Mouse (Mus musculus) 3134 (cell line): ENCODE results near the gene Grrp1.
"Not testable (repeated sequence)": the region's sequence is repeated elsewhere in the genome, so short reads cannot be mapped to it uniquely, and the experiment has no call there.

Experiments
- DNase-seq: peaks from one replicate; pipeline ENCODE4 v3.0.0-alpha.2; 2011; ENCODE audit warnings: low spot score; ENCODE audit not compliant: insufficient read length; ENCODE audit errors: extremely low read depth

The Grrp1 gene

DNA sequence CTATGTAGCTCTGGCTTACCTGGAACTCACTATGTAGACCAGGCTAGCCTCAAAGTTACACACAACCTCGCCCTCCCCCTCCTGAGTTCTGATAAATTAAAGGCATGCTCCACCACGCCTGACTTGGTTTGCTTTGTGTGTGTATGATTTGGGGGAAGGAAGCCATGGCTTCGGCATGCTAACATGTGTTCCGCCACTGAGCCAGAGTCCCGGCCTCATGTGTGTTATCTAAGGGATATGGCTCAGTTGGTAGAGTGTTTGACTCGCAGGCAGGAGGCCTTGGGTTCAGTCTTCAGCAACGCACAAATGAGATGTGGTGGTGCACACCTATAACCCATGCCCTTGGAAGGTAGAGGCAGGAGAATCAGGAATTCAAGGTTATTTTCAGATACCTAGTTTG, 18.1 kb upstream of the Grrp1 start:
- no peak for DNase-seq

DNA sequence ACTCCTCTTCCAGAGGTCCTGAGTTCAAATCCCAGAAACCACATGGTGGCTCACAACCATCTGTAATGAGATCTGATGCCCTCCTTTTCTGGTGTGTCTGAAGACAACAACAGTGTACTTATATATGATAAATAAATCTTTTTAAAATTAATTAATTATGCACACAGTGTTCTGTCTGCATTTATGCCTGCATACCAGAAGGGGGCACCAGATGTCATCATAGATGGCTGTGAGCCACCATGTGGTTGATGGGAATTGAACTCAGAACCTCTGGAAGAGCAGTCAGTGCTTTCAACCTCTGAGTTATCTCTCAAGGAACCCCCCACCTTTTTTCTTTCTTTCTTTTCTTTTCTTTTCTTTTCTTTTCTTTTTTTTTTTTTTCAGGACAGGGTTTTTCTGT, 15.7 kb upstream of the Grrp1 start:
- DNase-seq, result not testable (repeated sequence)

DNA sequence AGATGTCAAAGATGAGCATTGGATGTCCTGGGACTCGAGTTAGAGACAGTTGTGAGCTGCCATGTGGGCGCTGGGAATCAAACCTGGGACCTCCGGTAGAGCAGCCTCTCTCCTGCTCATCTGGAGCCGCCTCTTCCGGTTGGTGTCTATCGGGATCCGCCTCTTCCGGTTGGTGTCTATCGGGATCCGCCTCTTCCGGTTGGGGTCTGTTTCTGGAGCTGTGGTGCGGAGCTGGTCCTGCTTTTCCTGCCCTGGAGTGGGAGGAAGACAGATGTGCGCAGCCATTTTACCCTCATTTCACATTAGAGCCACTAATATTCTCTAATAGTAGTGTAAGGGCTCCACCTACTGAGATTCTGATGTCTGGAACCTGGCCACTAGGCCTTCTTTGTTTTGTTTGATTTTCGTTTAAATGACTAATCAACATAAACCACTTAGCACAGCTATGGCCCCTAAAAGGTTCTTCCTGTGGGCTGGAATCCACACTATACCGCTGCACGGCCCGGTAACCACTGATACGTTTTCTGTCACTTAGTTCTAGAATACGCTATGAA, 14.3 kb upstream of the Grrp1 start:
- no peak for DNase-seq

DNA sequence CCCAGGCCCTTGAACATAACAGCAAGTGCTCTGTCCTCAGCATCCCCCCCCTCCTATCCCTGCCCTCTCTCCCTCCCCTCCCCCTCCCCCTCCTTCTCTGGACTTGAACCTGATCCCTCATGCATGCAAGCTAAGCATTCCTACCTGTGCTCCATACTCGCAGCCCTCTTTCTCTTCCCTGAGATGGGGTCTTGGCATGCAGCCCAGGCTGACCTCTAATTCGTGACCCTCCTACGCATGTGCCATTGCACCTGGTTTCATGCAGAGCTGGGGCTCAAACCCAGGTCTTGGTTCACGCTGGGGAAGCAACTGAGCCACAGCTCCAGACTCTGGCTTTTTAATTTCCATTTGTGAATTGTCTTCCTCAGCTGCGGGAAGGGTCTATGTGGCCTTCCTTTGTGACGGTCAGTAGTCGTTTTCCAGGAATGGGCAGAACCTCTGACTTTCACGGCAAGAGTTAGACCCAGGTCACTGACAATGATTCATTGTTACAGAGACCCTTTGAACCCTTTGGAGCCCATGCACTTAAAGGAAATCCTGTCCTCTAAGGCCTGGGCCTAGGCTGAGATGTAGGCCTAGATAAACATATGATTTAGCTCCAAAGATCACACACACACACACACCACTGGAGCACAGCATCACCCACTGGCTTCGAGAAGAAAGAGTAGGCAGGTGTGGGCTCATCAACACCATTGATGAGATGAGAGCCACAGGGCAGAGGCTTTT, 12.1 kb upstream of the Grrp1 start:
- DNase-seq, result no peak

DNA sequence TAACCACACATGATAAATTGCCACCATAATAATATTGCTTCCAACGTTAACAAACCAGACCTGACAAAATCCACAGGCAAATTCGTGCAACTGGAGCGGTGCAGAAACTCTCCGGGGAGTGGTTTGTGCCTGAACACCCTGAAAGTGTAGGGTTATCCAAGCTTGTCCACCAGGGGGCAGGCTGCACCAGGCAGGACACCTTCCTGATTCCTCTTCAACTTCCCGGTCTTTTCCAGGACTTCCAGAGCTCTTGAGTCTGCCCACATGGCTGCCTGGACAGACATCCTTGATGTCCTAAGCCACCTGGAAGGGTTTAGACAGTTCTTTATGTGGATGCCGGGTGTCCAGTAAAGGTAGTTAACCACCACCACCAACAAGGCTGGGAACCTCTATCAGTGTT, 9.3 kb upstream of the Grrp1 start:
- no peak for DNase-seq

DNA sequence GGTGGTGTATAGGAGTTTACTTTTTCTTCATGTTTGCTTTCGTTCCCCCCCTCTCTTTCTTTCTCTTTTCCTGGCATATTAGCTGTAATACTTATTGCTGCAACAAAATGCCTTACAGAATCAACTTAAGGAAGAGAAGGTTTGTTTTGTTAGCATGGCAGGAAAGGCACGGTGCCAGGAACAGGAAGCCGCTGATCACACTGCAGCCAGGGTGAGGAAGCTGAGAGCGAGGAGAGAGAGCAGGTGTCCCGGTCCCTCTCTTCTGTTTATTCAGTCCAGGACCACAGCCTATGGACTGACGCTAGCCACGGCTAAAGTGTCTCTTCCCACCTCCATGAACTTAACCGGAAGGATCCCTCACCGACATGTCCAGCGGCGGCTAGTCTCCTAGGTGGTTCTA, 4.4 kb upstream of the Grrp1 start:
- no peak for DNase-seq

DNA sequence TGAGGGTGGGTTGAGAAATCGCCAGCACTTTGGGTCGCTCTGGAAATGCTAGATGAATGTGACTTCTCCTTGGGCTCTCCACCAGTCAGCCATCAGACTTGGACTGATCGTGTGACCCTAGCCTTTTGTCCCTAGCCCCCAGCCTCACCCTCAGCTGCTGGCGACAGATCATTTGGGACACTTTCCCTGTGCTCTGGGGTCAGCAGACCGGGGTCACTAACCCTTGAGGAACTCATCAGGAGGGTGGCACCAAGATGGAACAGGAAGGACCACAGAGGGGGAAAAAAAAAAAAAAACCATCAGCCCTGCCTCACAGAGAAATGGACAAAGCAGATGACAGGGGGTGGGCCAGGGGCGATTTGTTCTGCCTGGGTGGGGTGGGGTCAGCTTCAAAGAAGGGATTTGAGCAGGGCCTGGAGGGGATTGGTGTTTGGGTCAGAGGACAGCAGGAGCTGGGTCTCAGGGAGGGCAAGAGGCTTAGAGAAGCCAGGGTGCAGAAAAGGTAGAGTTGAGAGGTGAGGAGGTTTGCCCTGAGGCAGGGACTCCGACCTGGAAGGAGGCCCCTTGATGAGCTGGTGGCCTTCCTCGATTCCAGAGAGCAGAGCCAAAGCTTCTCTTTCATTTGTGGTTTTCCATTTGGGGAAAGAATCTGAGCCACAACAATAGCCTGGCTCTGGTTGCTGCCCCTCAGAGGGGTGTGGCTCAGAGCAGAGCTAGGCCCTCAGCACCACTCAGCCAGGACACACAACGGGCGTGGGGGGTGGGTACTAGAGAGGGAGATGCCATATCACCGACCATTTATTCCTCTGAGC, 3.5 kb upstream of the Grrp1 start:
- no peak for DNase-seq

DNA sequence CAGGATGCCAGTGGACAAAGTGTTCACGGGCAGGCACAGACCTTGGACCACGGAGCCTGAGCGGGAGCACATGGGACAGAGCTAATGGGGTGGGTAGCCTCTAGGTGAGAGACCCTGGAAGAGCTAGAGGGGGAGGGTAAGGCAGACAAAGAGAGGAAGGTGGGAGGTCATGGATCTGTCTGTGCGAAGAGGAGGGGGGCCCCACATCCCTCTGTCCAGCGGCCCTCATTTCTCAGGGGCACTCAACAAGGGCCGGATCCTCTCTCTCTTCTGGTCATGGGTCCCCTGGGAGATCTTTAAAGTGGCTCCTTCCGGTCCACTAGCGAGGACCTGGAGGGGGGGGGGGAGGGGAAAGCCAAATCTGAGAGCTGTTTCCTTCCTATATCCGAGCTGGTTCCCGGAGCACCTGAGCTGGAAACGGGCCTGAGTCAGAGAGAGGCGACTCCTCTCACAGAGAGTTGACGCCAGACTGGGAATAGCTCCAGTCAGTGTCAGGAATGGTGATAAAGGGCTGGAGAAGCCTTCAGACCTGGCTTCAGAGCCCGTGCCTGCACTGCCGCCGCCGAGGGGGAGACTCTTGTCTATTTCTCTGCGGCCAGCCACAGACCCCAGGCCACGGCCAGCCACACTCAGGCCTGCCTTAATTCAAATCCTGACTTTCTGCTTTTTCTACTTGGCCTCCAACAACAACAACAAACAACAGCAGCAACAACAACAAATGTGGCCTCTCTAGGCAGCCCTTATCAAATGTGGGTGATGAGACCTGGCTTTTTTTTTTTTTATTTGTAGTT, 2.7 kb upstream of the Grrp1 start:
- no peak for DNase-seq

DNA sequence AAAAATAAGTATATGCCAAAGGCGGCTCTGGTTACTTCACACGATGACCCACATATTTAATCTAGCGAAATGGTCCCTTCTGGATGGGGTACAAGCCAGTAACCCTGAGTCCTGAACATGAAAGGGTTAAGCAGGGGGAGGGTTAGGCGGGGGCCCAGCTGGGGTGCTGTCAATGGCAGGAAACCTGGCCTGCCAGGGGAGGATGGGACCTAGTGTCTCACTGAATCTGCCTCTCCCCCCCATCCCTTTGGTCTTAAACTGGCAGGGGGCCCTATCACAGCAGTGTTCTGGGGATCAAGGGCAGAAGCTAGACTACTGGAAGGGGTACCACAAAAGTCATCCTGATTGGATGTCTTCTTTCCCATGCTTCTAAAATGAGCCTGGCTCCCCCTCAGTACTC, 1.9 kb upstream of the Grrp1 start:
- DNase-seq, result no peak

DNA sequence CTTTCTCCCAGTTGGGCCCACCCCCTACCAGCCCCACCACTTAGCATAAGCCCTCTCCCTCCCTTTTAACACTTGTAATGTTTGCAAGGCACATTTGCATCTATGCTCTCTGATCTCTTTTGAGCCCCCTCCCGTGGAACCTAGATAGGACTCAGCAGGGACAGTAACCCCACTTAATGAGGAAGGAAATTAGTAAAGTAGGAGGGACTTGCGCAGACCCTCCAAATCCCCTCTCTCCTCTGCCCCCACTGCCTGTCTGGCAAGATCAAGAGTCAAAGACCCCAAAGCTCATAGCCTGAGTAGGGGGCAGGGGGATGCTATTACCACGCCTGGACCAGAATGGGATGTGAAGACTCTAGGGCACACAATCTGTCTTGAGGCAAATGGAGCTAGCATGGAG, 929 bp upstream of the Grrp1 start:
- no peak for DNase-seq

DNA sequence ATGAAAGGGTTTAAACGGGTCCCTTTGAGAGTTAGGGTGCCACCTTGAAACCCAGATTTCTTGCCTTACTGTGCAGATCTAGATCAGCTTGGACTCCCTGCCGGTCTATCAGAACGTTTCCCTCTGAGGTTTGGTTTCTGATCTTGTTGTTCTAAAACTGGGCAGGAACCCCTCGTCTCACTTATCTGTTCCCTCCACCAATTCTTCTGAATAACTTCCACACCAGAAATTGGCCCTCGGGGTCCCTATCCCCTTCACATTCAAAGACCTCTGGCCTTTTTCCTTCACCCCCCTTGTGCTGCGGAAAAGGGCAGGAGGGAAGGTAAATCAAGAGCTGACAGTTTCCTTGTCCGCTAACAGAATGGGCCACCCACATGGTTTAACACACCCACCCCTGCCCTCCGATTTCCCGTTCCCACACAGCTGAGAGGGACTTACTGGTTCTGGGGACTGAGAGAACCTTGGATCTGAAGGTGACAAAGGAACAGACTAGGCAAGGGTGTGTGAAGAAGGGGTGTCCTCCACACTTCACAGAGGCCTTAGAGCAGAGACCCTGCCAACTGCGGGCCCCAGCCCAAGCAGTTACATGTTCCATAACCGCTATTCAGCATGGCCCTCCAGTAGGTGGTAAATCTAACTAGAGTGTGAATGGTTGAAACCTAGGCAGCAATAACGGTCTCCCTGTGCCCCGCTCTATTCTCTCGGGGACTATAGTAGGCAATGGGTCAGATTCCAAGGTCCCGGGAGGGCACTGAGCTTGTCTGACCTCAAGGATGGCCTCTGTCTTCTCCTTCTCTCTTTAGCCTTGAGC, 790 bp downstream of the Grrp1 start:
- no peak for DNase-seq

DNA sequence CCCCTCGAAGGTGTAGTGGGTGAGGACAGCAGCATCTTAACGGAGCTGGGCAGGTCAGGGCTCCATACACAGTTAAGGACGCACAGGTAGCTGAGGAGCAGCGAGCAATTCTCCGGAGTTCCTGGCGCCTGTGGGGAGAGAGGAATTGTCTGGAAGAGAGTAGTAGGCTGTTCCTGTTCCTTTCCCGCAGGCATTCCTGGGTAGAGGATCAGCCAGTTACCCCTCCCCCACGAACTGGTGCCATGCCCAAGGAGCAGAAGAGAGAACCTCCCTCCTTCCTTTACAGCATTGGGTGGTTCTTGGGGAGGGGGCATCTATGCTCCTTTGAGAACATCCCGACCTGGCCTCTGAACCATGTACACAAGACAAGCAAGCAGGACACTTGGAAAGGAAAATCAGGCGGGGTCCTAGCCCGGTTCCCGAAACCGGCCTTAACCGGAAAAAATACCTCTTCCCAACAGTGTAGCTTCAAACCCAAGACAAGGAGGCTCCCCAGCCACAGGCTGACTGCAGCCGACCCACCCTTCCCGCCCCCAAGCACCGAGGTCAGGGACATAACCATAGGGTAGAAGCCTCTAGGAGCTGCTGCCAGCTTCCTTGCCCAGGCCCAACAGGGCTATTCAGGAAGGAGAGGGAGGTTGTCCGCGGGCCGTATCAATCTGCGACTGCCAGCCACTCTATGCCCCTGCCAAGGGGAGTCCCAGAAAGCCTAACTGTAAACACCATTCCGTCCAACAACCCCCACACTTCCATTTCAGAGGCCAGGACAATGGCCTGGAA, 1.6 kb downstream of the Grrp1 start:
- no peak for DNase-seq

DNA sequence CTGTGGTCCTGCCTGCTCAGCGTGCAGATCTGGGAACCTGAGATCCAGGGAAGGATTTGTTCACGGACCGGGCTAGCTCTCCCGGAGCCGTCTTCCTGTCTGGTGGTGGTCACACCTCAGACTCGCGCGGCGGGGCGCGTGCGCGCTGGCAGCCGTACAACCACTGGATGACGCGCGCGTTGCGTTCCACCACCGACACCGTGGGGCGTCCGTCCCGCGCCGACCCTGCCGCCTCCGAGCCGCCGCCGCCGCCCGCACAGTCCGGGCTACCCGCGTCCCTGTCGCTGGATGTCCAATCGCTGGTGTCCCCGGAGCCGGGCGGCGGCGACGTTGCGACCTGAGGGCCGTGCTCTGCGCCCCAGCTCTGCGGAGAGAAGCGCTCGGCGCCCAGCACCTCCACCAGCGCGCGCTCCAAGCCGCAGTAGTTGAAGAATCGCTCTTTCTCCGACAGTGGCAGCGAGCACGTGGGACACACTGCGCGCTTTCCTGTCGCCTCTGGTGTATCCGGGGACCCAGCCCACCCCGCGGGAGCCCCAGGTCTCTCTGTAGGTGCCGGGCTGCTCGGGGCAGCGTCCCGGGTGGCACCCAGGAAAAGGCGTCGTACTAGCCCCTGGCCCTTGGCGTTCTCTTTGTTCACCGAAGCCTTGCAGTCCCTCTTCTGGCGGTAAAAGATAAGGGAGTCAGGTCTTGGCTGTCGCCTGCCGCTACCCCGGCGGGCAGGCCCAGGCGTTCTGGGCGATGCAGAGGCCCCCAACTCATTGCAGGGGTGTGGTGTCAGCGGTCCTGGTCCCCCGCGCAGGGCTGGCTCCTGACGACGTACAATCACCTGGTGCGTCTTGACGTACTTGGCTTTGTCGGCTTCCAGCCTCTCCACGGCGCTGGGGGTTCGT, 2.4 kb downstream of the Grrp1 start:
- DNase-seq, result no peak

DNA sequence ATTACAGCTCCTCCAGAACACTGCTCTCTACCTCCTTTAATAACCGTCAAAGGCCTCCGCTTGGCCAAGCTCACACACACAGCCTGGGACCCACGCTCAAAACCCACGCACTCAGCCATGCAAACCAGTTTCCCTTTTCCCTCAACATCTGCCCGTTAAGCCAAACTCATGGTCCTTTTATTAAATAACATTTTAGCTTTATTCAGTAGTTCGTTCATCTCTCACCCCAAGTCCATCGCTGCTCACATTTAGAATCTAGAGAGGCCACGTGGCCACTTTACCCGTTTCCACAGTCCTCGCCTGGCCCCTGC, 3.0 kb downstream of the Grrp1 start:
- DNase-seq, result no peak

DNA sequence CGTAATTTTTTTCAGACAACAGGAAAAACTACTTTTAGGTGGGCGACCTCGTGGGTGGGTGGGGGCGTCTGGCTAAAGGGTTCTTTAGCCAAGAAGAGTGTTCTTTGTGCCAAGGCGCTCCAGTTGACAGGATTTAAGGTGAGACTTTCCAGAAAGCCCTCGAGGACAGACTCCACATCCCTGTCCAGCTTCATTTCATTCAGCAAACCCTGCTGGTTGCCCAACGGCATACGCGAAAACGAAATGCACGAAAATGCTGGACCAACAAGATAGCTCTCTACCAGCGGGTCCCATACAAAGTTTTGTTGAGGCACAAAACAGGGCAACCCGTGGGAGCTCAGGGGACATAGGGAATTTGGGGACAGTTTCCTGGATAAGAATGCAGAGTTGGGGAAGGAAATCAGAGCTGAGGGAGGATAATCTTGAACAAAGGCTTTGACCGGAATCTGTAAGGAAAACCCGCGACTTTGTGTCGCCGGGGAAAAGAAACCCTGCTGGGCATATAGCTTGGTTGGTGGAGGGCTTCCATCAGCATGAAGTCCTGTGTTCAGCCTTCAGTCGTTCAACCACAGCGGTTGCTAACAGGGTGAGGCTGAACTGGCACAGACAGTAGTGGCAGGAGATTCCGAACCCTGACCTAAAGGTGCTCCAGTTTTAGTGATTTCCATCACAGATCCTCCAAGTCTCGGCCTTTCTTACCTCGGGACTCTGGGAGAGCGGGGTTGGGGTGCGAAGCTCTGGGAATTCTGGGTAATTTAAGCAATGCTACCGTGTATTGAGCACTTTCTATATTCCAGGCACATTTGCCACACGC, 3.6 kb downstream of the Grrp1 start:
- no peak for DNase-seq

DNA sequence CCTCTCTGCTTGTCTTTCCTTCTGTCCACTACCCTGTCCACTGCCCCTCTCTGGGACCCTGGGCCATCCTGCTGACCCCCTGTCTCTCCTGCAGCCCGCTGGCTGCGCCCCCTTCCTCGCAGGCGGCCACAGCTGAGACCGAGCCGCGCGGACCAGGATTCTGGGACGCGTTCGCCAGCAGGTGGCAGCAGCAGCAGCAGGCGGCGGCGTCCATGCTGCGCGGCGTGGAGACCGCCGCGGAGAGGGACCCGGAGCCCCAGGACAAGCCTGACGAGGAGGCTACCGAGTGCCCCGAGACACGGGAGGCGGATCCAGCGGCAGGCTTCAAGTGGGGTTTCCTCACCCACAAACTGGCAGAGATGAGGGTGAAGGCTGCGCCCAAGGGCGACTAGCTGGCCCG, 4.3 kb downstream of the Grrp1 start:
- peak; percentile 49 for DNase-seq

DNA sequence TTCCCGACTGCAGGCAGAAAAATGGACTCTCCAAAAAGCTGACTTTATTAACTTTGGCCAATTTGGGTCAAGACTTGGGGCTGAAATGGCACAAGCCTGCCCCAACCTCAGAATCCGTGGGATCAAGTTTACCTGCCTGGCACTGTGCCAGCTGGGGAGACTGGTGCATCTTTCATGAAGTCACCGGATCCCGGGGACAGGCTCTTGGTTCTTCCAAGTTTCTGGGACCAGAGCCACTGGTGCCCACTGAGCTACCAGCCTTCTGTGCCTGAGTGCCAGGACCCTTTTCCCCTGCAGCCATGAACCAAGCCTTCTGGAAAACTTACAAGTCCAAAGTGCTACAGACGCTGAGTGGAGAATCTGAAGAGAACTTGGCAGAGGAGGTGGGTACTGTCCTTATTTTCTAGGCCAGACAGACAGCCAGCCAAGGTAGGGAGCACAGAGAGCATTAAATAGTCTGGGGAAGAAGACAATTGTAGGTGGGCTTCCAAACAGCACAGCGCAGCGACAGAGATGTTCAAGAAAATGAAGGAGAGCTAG, 7.1 kb downstream of the Grrp1 start, which contains the start of gene Gm30191:
Gene Gm30191 (plus strand): TSS at position 217 of the 540 bp plus-strand sequence.
- no peak for DNase-seq

DNA sequence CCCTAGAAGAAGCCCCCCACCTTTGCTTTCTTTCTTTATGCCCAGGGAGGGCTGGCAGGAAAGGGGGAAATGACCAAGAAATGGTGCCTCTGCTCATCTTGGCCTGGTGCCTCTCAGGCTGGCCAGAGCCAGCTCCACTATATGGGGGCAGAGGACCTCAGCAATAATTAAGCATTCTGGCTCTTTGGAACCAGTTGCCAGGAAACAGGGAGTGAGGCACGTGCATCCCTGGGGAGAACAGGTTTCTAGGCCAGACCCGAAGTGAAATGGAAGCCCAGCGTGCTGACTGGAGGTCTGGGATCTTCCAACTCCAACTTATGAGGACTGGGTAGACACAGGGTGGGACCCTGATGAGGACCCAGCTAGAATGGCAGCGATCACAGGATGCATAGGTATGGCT, 7.7 kb downstream of the Grrp1 start:
- no peak for DNase-seq
